Mouse (Mus musculus): ENCODE measurements around the gene Ankrd6. TPM values are rescaled to one million over a fixed set of nuclear protein-coding genes. Genes with fewer than 3 reads are reported as not detected.

Ankrd6 gene
- total and polyA plus RNA-seq, 3 experiments = 0.61 to 5.9 (median 3.9) TPM

GRCm38 (mm10) chr4:32863447-32864130 lies 87.1 kb downstream of the Ankrd6 start:
- Histone ChIP-seq H3K36me3 (replicated peaks) (peaks cover 5% of the 10 kb centered on the region), H3K27me3 (ENCODE audit: insufficient read depth, low read length) (peaks cover 7% of the 10 kb centered on the region; the same call in 1 of the 2 replicates), H3K4me1 (ENCODE audit: insufficient read depth, low read depth, low read length) (peaks cover 77% of the 10 kb centered on the region), H3K9me3 (replicated peaks) (no peaks in the 10 kb centered on the region), H3K4me3 (ENCODE audit: low read depth, low read length) (peak overlapping the region; percentile 60; the same call in 1 of the 2 replicates)
- no peak for TF ChIP-seq GATA2 (IDR thresholded peaks at IDR 0.05; ENCODE audit: borderline replicate concordance, low read depth, low read length)
- no peak for TF ChIP-seq POLR2AphosphoS5 (IDR thresholded peaks at IDR 0.05; ENCODE audit: insufficient replicate concordance, low read depth, low read length)
- TF ChIP-seq CTCF (IDR thresholded peaks at IDR 0.05; ENCODE audit: low read depth, low read length) = no peak
- TF ChIP-seq GATA1 (IDR thresholded peaks at IDR 0.05; ENCODE audit: borderline replicate concordance, low read length) = no peak
- TF ChIP-seq TAL1 (conservative IDR thresholded peaks at IDR 0.05; ENCODE audit: low read depth, low read length) = no peak
- ATAC-seq (ENCODE audit: extremely low read depth, insufficient number of reproducible peaks, low FRiP score, poor library complexity, severe bottlenecking) (no peak), DNase-seq (ENCODE audit: low spot score) (no peak)

- Histone ChIP-seq H3K36me3 (replicated peaks) (peaks cover 5% of the 10 kb centered on the region), H3K4me3 (ENCODE audit: low read depth, low read length) (peak overlapping the region; percentile 67; the same call in 1 of the 2 replicates), H3K4me1 (ENCODE audit: insufficient read depth, low read depth, low read length) (peaks cover 70% of the 10 kb centered on the region), H3K27me3 (ENCODE audit: insufficient read depth, low read length) (peaks cover 7% of the 10 kb centered on the region; the same call in 1 of the 2 replicates), H3K9me3 (replicated peaks) (no peaks in the 10 kb centered on the region)
- peak; percentile 19 for DNase-seq (ENCODE audit: low spot score)
- ATAC-seq (ENCODE audit: extremely low read depth, insufficient number of reproducible peaks, low FRiP score, poor library complexity, severe bottlenecking) = peak; percentile 7; the same call in 1 of the 2 replicates
- no peak for TF ChIP-seq POLR2AphosphoS5 (IDR thresholded peaks at IDR 0.05; ENCODE audit: insufficient replicate concordance, low read depth, low read length)
- TF ChIP-seq CTCF (IDR thresholded peaks at IDR 0.05; ENCODE audit: low read depth, low read length) = no peak
- no peak for TF ChIP-seq GATA1 (IDR thresholded peaks at IDR 0.05; ENCODE audit: borderline replicate concordance, low read length)
- no peak; the same call in 1 of the 2 replicates for TF ChIP-seq TAL1 (conservative IDR thresholded peaks at IDR 0.05; ENCODE audit: low read depth, low read length)
- TF ChIP-seq GATA2 (IDR thresholded peaks at IDR 0.05; ENCODE audit: borderline replicate concordance, low read depth, low read length) = no peak
These were observed 87.7 kb downstream of the Ankrd6 start for GRCm38 (mm10) chr4:32862751-32863446.

- H3K27me3 ChIP-seq (ENCODE audit: insufficient read depth, low read length) = peaks cover 7% of the 10 kb centered on the region; the same call in 1 of the 2 replicates
- peaks cover 5% of the 10 kb centered on the region for H3K36me3 ChIP-seq (replicated peaks)
- peaks cover 63% of the 10 kb centered on the region for H3K4me1 ChIP-seq (ENCODE audit: insufficient read depth, low read depth, low read length)
- H3K4me3 ChIP-seq (ENCODE audit: low read depth, low read length) = peak overlapping the region; percentile 67
- no peaks in the 10 kb centered on the region for H3K9me3 ChIP-seq (replicated peaks)
- ATAC-seq (ENCODE audit: extremely low read depth, insufficient number of reproducible peaks, low FRiP score, poor library complexity, severe bottlenecking) (peak; percentile 94), DNase-seq (ENCODE audit: low spot score) (peak; percentile 79)
- TF ChIP-seq GATA2 (IDR thresholded peaks at IDR 0.05; ENCODE audit: borderline replicate concordance, low read depth, low read length) (no peak), POLR2AphosphoS5 (IDR thresholded peaks at IDR 0.05; ENCODE audit: insufficient replicate concordance, low read depth, low read length) (no peak), GATA1 (IDR thresholded peaks at IDR 0.05; ENCODE audit: borderline replicate concordance, low read length) (no peak), CTCF (IDR thresholded peaks at IDR 0.05; ENCODE audit: low read depth, low read length) (no peak), TAL1 (conservative IDR thresholded peaks at IDR 0.05; ENCODE audit: low read depth, low read length) (peak; percentile 95; the same call in 1 of the 2 replicates)
These were observed 88.5 kb downstream of the Ankrd6 start for GRCm38 (mm10) chr4:32862011-32862750.

- TF ChIP-seq GATA1 (IDR thresholded peaks at IDR 0.05; ENCODE audit: borderline replicate concordance, low read length) (no peak), GATA2 (IDR thresholded peaks at IDR 0.05; ENCODE audit: borderline replicate concordance, low read depth, low read length) (no peak), CTCF (IDR thresholded peaks at IDR 0.05; ENCODE audit: low read depth, low read length) (no peak), POLR2AphosphoS5 (IDR thresholded peaks at IDR 0.05; ENCODE audit: insufficient replicate concordance, low read depth, low read length) (no peak), TAL1 (conservative IDR thresholded peaks at IDR 0.05; ENCODE audit: low read depth, low read length) (no peak)
- no peak for ATAC-seq (ENCODE audit: extremely low read depth, insufficient number of reproducible peaks, low FRiP score, poor library complexity, severe bottlenecking)
- peaks cover 7% of the 10 kb centered on the region; the same call in 1 of the 2 replicates for H3K27me3 ChIP-seq (ENCODE audit: insufficient read depth, low read length)
These were observed 90.3 kb downstream of the Ankrd6 start for GRCm38 (mm10) chr4:32860184-32860965.

DNA sequence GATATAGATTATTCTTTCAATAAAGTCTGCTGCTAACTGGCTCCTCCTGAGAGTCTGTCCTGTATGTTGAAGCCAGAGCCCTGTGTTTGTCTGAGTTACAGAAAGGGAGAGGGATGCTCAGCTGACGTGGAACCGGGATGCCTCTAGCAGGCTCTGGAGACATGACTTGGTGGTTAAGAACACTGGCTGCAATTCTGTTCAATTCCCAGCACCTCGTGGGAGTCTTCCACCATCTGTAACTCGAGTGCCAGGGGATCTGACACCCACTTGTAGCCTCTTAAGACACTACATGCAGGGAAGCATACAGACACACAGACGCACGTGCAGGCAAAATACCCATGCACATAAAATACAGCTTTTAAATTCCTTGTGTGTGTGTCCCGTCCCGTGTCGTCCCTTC lies 95.1 kb downstream of the Ankrd6 start:
- H3K36me3 ChIP-seq (replicated peaks) = peaks cover 5% of the 10 kb centered on the region
- peaks cover 13% of the 10 kb centered on the region; the same call in 1 of the 2 replicates for H3K27me3 ChIP-seq (ENCODE audit: insufficient read depth, low read length)
- no peak overlapping the region for H3K4me3 ChIP-seq (ENCODE audit: low read depth, low read length)
- DNase-seq (ENCODE audit: low spot score) = no peak
- H3K9me3 ChIP-seq (replicated peaks) = no peaks in the 10 kb centered on the region
- TF ChIP-seq GATA1 (IDR thresholded peaks at IDR 0.05; ENCODE audit: borderline replicate concordance, low read length) (no peak), GATA2 (IDR thresholded peaks at IDR 0.05; ENCODE audit: borderline replicate concordance, low read depth, low read length) (no peak), CTCF (IDR thresholded peaks at IDR 0.05; ENCODE audit: low read depth, low read length) (no peak), TAL1 (conservative IDR thresholded peaks at IDR 0.05; ENCODE audit: low read depth, low read length) (no peak), POLR2AphosphoS5 (IDR thresholded peaks at IDR 0.05; ENCODE audit: insufficient replicate concordance, low read depth, low read length) (no peak)
- peaks cover 28% of the 10 kb centered on the region for H3K4me1 ChIP-seq (ENCODE audit: insufficient read depth, low read depth, low read length)
- no peak for ATAC-seq (ENCODE audit: extremely low read depth, insufficient number of reproducible peaks, low FRiP score, poor library complexity, severe bottlenecking)

More at GRCm38 (mm10) chr4:32860184-32860965, 90.3 kb downstream of the Ankrd6 start:
- H3K4me1 ChIP-seq (ENCODE audit: insufficient read depth, low read depth, low read length) = peaks cover 53% of the 10 kb centered on the region
- H3K4me3 ChIP-seq (ENCODE audit: low read depth, low read length) = no peak overlapping the region
- no peak for DNase-seq (ENCODE audit: low spot score)
- peaks cover 5% of the 10 kb centered on the region for H3K36me3 ChIP-seq (replicated peaks)
- no peaks in the 10 kb centered on the region for H3K9me3 ChIP-seq (replicated peaks)

Data from G1E (cell line).